Mouse (Mus musculus): ENCODE measurements around the gene Bicral.
"Not testable (repeated sequence)": the region's sequence is repeated elsewhere in the genome, so short reads cannot be mapped to it uniquely, and the experiment has no call there.

- TF ChIP-seq GATA1 (IDR thresholded peaks at IDR 0.05; ENCODE audit: borderline replicate concordance, low read length); FLI1 (IDR thresholded peaks at IDR 0.05; ENCODE audit: low read length): not testable (repeated sequence)
Measured at GRCm38 (mm10) chr17:46787974-46788373, 70.3 kb downstream of the Bicral start.
